Mouse (Mus musculus) cerebellum, adult (tissue): ENCODE measurements around the gene Arhgap24.

Experiments
- ATAC-seq: cut with Nextera tagmentation; 2 replicates; pipeline ENCODE4 v1.9.2; 2017; ENCODE audit warnings: mild to moderate bottlenecking, moderate library complexity, mixed read lengths; ENCODE audit not compliant: insufficient number of reproducible peaks, low FRiP score, low TSS enrichment

The Arhgap24 gene

DNA sequence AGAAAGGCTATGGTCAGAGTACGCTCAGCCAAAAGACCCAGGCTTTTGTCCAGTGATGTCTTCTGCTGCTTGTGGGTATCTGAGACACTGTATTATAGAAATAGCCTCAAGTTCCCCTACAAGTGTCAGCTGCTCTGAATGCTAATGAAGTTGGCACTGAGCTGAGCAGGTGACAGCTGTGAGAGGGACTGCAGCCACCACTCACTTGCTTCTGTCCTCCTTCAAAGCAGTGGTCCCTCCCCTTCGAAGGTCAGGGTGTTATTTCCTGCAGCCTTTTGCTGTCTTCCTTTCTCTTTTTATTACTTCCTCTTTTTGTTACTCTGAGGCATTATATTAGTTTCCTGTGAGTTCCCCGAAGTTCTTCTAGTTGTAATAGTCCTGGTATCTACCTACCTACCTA is 16.0 kb downstream of the Arhgap24 start:
- ATAC-seq: no peak

DNA sequence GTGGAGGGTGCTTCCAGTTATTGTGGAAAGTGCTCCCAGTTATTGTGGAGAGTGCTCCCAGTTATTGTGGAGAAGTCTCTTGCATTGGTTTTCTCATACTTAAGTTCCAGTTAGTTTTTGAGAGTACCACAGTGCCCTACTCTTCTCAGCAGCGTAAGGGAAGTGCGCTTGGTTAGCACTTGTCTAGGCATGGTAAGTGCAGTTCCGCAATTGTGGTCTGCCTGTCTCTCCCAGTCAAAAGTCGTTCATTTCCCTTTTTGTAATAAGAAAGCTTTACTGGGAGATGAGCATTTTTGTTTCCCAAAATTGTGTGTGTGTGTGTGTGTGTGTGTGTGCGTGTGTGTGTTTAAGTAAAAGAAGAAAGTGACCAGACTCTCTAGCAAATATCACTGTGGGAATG is 17.6 kb downstream of the Arhgap24 start:
- ATAC-seq: no peak

DNA sequence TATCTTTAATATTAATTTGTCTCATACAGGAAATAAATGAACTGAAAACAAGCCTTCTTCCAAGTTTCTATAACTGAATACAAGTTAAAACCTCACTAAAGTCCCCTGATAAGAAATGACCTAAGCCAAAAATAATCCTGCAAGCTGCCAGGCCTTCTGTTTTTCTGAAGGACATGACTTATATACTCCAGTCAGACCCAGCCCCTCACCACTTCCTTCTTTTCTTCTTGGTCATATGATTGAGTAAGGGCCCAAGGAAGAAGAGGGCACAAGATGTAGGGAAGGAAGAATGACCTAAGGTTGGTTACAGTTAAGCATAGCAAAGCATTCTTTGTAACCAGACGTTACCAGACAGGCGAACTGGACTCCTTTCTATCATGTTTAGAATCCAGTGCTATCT is 21.1 kb downstream of the Arhgap24 start:
- no peak for ATAC-seq

DNA sequence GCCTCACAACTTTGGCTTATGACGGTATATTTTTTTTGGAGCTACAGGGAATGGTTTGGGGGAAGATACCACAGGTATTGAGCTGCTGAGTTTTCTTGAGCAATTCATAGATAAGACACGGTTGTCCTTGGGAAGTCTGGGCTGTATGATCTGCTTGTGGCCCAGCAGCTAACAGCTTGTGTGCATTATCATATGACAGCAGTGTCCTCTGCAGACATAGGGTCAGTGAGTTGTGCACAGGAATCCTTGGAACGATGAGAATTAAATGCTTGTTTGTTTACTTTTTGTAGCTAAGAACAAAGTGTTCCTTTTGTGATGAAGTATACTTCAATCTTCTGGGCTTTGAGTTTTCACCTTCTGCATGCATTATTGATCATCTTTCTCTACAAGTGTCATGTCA is 21.9 kb downstream of the Arhgap24 start:
- no peak for ATAC-seq

DNA sequence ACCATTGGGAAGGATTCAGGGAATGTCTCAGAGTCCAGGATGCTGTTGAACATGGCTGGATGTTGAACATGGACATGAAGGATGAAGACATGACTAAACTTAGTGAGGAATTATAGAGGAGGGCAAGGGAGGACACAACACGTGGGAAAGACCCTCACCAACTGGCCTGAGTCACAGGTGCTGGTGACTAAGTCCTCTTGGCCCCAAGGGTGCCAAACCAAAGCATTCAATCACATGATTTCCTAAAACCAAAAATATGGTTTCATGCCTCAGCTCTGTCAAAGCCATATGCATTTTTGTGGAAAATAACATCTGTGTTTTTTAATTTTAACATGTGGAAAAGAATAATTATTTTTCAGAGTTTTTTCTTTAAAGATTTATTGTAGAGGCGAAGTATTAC is 22.7 kb downstream of the Arhgap24 start:
- no peak for ATAC-seq

DNA sequence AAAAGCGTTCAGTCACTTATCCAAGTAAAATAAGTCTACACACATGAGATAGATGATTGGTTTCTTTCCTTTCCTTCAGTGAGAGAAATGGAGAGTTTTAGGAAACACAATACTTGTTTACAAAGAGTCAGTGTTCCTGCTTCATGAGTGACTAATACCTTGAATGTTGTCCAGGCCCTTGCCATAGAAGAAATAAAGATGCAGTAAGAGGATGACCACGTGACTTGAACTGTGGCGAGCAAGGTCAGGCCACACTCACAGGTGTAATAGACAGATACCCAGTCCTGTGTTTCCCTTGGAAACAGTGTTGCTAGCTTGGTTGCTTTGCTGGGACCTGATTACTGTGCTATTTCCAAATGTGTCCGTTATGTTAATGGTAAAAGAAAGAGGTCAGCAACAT is 23.4 kb downstream of the Arhgap24 start:
- no peak for ATAC-seq

DNA sequence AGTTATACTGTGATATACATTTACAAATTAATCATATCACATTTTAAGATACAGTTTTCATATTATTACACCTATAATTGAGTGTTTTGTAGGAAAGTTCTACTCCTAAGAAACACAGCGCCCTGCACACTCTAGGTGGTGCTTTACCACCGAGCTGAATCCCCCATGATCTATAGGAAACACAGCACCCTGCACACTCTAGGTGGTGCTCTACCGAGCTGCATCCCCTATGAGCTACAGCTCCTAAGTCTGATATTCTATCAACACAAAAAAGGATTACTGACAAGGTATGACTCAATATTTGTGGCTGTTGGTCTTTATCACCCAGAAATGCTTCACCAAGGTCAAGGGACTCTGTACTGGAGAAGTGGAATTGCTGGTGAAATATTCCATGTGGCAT is 27.0 kb downstream of the Arhgap24 start:
- ATAC-seq: no peak

DNA sequence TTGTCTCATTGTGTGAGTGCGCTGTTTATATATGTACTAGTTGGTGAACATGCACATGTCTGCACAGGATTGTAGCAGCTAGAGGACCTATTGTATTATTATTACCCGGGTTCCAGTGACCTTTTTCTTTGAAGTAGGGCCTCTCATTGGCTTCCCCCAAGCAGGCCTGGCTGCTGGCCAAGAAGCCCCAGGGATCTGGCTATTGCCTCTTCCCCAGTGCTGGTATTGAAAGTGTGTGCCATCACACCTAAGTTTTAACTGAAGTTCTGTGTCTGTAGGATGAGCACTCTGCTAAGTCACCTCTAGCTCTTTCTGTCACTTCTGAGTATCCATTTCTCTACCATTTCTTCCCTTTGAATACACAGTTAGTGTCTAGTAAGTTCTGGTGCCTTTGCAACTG is 28.2 kb downstream of the Arhgap24 start:
- no peak for ATAC-seq

DNA sequence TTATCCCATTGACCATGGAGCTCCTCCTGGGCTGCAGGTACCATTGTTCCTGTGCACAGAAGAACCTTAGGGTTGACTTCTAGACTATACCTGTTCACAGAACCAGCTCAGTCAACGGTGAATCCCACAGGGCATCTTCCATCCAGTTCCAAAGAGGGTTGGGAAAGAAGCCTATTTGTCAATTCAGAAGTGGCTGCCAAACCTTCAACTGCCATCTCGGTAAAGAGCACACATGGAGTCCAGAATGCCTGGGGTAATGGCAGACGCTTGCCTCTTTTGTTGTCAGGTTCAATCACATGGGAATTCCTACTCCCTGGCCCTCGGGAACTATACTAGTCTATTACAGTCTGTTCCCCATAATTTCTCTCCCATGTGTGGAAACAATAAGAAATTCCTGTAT is 30.5 kb downstream of the Arhgap24 start:
- ATAC-seq: no peak

DNA sequence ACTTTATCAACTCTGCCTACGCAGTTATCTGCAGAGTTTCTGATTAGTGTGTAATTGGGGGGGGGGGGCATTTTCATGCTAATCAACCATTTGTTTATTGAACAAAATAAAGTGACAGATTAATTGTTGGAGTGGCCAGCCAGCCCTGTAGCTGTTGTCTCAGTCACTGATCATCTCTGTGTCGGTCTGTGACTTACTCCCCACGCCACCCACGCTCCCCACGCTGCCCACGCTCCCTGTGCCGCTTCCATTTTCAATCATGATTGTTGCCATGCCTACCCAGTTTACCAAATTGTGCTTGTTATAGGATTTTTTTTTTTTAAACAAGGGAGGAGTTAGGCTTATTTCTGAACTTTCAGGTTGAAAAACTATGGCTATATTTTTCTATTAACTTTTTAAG is 34.3 kb downstream of the Arhgap24 start:
- no peak for ATAC-seq

DNA sequence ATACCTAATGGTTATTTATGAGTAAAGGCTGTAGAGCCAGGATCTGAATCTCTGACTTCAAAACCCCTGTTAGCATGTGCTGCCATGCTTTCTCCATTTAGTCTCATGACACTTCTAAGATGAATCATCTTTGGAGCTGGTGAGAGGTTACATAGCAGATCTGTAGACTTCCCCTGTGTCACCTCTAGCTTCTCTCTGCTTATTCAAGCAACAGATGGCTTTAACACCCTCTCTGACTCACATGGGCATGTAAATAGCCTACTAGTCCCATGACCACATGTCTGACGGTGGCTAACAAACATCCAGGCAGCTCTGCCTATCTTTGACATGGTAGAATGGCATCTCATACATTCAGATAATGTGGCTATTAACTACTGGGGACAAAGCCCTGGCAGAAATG is 39.3 kb downstream of the Arhgap24 start:
- ATAC-seq: no peak

DNA sequence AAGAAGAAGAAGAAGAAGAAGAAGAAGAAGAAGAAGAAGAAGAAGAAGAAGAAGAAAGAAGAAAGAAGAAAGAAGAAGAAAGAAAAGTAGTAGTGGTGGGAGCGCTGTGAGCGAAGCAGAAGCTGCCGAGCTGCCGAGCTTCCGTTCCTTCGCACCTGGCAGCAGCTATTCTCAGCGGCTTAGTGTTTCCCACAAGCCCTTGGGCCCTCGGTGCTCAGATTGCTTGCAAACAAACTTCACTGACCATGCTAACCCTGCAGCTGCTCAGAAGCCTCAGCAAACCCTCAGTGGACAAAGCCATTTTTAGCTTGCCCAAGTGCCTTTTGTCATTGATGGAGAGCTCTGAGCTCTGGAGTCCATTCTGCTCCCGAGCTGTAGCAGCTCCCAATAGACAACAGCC is 54.1 kb downstream of the Arhgap24 start:
- no peak for ATAC-seq

DNA sequence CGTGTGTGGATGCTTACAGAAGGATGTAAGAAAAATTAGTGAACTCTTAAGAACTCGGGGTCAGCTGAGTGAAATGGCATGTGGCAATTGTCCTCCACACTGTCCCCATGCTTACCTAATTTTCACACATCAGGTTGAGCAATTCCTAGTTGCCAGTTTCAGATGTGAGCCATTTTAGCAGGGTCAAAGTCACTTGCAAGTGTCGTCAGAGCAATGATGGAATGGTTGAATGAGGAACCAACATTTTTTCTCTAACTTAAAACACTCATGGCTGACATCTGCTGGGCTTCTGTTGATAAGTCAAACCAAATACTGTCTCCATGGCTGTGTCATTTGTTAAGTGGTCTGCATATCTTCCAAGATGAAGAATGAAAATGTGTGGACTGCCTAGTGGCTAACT is 56.6 kb downstream of the Arhgap24 start:
- ATAC-seq: no peak

DNA sequence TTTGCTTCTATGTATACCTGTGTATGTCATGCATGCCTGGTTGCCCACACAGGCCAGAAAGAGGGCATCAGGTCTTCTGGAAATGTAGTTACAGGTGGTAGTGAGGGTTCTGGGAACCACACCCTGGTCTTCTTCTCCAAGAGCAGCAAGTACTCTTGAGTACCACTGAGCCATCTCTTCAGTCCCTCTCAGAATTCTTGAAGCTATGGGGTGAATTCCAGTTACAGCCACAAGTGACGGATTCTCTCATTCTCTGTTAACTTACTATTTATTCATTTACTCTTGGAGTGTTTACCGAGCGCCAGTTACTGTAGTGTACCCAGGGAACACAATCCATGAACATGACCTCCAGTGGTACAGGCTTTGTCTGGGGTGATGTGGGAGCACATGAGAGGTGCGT is 65.1 kb downstream of the Arhgap24 start:
- no peak for ATAC-seq

DNA sequence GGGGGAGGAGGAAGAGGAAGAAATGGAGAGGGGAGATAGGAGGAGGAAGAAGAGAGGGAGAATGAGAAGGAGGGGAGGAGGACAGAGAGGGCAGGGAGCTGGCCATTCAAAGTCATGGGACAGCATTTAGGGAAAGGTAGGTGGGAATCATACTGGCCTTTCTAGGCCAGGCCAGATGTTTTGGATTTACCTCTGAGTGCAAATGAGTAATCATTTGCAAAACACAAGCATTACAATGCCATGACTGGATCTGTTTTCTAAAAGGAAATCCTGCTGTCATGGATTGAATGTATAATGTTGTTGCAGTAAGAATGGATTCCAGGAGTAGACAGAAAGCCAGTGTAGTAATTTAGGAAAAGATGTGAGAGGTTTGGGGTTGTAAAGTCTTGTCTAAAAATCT is 66.6 kb downstream of the Arhgap24 start:
- no peak for ATAC-seq

DNA sequence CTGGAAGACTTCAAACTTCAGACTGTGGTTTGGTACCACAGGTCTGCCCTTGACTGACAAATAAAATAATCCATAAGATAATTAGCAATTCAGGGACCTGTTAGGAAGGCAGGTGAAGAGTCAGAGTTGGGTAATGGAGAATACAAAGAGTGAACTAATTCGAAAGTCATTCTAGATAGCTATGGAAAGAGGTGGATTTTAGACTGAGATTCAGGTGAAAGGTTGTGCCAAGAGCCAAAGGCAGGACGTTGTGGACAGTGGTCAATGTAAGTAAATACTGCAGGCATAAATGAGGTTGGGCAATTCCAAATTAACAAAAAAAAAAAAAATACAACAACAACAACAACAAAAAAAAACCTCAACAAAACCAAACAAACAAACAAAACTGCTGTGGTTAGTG is 67.2 kb downstream of the Arhgap24 start:
- no peak for ATAC-seq

DNA sequence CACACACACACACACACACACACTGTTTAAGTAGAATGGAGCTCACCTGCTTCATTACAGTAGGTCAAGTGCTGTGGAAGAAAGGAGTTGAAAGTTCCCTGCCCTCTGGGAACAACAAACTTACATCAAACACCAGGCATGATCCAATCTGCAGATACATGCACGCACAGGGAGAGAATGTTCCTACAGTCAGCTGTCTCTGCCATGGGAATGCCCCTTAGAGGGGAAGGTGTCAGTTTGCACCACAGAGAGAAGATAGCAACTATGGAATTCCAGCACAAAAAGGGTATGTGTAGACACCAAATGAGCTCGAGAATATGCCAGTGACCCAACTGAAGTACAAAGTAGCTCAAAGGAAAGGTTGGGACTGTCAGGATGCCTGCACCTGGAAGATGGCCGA is 69.0 kb downstream of the Arhgap24 start:
- ATAC-seq: no peak

DNA sequence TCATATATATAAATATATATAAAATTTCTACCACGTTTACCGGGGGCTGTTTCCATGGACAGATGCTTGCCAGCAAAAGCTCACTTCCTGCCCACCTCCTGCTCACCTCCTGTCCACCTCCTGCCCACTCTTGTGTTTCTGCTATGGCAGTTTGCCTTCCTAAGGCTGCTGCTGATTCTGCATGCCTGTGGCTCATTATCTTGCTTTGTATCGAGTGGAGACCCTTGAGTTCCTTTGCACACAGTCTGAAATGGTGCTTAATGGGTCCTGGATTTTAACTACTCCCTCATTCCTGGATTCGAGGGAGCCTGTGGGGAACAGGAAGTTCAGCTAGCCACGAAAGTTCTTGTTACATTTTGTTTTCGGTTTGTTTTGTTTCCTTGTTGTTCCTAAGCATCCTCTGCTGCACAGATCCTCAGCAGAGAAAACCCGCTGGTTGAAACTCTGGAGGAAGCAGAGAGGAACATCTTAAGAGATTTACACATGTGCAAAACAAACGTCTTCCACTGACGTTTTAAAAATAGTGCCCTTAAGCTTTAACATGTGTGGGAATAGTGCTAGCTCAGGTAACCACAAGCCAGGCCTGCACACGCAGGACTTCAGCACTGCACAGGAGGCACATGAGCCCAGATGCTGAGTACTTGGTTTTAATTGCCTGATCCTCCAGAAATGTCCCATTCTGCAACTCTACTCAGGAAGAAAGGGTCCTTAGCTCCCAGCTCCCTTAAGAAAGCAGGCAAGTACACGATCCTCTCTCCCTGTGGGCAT is 69.9 kb downstream of the Arhgap24 start:
- no peak for ATAC-seq

DNA sequence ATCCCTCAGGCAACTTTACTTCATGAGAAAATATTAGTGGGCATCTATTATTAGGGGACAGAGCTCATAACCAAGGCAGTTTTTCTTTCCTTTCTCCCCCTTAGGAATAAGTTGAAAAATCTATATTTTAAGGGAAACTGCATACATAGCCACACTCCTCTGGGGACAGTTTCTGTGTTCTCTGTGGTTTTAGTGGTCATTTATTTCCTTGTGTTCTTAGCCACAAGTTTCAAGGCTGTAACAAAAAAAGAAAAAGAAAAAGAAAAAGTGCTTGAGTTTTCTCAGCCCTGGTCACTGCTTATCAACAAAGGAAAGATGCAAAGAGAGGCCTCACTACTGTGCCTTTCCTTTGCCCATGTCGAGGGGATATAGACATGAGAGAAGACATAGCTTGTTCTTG is 71.3 kb downstream of the Arhgap24 start:
- no peak for ATAC-seq

DNA sequence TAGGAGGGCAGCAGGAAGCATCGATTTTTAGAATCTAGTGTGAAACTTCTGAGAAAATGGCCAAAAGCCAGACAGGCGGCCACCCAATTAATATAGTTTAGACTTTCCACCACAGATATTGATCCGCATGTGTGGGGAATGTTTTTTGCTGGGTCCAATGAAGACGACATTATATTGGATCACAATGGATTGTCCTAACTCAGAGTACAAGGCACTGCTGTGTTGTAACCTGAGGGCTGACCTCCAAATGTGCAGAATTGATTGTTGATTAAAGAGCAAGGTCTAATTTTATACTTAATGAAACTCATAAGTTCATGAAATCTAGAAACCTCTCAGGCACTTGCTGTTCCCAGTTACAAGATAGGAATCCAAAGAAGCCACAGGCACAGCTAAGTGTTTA is 74.8 kb downstream of the Arhgap24 start:
- ATAC-seq: no peak

DNA sequence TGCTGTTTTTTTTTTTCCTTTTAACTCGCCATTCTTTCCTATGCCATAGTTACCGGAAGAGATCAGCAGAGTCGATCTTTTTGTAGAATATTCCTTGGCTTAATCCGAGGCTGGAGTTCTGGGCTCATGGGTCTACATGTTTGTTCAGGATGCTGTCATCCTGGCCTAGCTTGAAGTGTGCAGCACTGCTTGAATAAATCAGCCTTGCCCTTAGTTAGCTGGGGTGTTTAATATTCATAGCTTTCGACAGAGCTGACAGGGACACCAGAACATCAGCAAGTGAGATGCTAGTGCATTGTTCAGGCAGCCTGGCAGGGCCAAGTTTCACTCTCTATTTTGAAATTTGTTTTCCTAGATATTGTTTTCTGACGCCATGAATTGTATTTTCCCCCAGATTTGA is 79.1 kb downstream of the Arhgap24 start:
- ATAC-seq: no peak

DNA sequence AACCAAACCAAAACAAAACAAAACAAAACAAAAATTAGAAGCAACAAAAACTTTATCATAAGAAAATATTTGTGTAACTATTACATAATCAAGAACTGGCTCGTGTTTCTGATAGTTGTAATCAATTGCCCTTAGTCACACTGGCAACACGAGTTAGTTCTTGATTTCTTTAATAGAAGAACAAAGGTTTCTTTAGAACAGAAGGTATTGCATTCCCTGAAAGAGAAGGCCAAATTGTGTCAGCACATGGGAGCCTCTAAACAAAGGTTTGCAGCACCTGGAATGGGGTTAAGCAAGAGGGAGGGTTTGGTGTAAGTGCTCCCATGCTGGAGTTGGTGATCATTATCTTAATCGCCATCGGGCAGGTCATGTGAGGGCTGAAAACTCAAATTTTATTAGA is 82.8 kb downstream of the Arhgap24 start:
- no peak for ATAC-seq

DNA sequence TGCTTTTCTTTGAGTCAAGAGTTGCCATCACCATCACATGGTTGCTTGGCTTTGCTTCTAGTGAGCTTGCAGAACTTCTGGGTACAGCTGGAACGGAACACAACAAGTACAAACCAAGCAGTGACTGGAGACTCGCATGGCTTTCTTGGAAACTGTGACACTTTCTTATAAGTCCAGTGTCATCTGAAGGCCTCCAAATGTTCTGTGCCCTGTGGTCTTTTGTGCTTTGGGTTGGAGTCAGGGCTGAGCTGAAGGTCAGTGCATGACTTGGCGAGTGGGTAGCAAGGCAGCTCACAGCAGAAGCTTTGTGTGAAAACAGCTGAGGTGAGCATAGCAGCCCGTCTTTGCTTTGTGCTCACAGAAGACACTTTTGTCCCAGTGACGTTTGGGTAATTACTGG is 87.6 kb downstream of the Arhgap24 start:
- no peak for ATAC-seq
